Mouse (Mus musculus): ENCODE measurements at regions not wholly inside any gene's neighbourhood (a gene's known extent, or its start where the extent isn't known, plus 50 kb on each side); places are given as distances from the start of the nearest gene placed in this dataset.
"Not testable (repeated sequence)": the region's sequence is repeated elsewhere in the genome, so short reads cannot be mapped to it uniquely, and the experiment has no call there.

DNA sequence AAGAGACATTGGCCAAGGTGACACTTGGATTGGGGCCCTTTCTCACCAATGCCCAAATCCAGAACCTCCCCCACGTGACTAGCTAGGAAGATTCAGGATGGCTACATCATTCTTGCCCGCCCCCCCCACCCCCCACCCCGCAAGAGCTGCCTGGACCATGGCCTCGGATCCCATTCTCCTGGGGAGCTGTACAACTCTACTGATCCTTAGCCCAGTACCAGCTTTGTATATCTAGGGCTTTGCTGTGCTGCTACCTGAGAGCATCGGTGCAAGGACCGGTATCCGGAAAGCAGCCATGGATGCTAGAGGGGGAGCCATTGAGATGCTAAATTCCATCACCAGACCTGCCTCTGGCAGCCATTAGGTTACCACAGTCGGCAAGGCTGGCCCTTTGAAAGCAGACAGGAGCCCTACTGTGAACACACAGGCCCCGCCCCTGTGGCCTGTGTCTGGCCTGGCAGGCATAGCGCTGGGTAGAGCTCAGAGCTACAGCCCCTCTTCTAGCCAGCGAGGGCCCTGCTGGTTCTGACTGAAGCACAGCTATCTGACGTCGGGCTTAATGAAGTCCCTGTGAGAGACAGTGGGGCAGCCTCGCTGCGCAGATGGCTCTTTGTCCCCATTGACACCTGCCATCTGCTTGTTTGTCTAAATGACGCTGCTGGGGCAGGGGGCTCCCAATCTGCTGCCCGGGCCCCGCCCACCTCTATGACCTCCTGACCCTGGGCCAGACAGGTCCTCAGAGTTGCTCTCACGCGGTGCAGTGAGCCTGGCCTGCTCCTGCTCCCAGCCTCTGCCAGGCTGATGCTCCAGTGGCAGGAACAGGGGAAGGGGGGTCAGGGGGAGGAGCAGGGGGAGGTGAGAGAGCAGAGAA lies 128.9 kb downstream of the Dll1 start:
- DNase-seq (ENCODE audit: low spot score in 2 of 2), result no peak

DNA sequence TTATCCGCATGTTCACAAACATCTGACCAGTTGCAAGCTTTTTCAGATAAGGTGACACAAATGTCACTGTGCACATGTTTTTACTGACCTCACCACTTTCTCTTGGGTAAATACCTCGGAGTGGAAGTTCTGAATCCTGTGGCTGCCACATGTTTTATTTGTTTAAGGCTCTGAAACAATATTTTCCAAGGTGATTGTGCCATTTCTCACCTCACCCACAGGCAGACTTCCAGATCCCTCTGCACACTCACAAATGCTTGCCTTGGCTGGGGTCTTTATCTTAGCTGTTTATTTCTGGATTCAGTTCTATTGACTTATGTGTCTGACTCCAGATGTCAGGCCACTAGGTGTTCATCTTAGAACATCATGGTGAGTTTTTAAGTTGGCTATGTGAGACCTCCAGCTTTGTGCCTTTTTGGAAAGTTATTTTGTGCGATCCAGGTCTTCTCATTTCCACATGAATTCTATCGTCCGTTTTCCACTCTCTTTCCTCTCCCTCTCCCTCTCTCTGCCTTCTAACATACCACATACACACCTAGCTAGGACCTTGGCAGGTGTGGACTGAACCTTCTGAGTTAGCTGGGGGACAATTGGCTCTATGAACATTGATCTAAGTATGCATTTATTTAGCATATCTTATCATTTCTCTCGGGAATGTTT lies 133.6 kb downstream of the Dll1 start:
- DNase-seq (ENCODE audit: low spot score in 2 of 2), result no peak

DNA sequence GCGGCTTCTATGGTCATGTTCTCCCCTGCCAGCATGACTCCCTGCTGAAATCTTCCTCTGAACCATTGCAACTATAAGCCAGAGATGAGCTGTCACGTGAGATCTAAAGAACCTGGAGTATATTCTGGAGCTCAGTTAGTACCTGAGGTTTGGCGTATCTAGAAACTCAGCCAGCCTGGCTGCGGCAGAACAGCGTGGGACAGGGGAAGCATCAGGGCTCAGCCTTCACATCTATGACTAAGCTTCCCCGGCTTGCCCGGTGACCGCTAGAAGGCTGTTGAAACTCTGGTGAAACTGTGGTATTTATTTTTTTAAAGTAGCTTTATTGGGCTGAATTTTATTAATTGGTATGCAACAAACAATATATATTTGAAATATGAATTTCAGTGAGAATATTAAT lies 134.3 kb downstream of the Dll1 start:
- no peak for DNase-seq (ENCODE audit: low spot score in 2 of 2)

DNA sequence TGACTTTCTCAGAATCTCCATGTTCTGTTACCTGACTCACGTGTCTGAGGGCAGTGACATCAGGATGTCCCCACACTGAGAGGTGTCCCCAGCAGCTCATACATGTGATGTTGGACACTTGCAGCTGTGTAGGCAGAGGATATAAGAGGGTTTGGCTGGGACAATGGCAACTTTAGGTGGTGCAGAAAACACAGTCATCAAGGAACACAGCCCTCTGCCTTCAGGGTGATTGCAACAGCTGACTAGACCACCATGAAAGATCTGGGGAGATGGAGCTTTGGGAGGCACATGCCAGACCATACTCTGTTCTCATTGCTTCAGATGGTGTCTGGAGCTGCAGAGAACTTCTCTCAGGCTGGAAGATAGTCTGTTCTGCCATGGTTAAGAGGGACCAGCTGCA lies 135.2 kb downstream of the Dll1 start:
- DNase-seq (ENCODE audit: low spot score in 2 of 2), result no peak

DNA sequence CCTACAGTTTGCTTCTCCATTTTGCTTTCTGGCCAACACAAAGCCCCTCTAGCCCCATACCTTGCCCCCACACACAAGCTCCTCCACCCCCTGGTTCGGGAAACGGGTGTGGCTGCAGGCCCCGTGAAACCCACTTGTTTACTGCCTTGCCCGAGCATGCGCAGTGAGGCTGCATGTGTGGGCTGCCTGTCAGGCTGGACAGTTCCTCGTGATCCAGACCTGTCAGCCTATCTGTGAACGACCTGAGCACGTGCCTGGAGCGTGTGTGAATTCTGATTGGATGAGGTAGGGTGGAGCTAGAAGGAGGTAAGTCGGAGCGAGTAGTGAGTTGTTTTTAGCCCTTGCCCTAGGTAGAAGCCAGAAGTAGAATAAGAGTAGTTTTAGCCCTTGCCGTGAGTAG lies 136.0 kb downstream of the Dll1 start:
- not testable (repeated sequence) for DNase-seq (ENCODE audit: low spot score in 2 of 2)

DNA sequence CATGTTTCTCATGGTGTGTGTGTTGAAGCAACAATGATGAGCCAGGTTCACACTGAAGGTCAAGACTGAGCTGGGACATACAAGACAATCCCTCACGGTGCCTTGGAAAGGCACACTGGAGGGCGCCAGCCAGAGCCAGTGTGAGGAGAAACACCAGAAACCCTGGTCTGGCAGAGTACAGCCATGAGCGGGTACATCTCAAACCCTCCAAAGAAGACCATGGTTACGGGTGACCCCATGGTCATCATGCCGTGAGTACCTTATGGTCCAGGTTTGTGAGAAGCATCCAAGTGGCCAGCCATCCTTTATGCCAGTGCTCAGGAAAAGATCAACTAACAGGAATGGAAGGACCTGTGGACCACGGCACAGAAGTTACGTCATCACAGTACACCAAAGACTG lies 136.7 kb downstream of the Dll1 start:
- DNase-seq (ENCODE audit: low spot score in 2 of 2), result no peak

DNA sequence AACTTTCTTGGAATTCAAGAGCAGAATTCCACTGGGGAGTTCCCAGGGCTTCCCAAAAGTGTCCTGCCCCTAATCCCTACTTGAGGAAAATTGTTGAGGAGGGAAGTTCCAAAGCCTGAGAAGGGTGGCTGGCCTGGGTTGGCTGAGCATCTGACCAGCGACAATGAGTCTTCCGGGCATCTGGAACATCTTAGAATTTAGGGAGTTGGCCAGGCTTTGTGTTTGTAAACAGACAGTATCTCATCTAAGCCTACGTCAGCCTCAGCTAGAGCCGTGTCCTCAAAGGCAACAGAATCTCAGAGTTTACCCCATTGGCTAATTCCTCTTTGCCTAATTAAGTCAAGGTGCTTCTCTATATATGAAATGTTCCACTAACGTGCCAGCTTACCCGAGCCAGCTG lies 141.6 kb downstream of the Dll1 start:
- DNase-seq (ENCODE audit: low spot score in 2 of 2), result no peak

DNA sequence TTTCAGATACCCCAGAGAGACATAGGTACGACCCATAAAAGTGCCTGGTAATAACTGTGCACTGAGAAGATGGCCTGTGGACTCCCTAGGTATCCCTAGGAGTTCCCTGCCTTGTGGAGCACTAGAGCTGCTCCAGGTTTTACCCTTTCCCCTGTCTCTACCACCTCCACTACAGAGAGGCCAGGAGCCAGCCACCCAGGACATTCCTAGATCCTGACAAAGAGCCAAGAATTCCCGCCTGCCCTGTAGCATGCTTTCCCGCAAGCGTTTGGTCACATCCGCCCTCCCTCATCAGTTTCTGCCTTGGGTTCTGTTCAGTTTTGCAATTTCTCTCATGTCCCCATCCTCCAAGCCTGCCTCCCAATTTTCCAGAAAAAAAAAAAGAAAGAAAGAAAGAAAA lies 145.5 kb downstream of the Dll1 start:
- no peak for DNase-seq (ENCODE audit: low spot score in 2 of 2)

DNA sequence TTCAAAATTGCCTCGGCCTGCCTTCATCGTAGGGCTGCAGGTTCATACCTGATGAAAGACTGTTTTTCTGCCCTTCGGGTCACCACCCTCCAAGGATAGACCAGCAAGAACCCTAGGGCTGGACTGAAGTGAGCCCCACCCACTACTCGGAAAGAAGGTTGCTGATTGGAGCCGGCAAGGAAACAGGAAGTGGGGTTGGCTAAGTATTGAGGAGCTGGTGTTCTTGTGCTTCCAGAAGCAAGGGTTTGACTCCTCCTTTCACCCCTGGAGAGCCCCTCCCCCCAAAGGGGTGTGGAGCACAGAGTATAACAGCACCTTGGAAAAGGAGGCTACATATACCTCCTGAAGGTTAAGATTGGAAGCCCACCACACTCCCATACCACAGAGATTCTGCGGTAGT lies 147.5 kb downstream of the Dll1 start:
- no peak for DNase-seq (ENCODE audit: low spot score in 2 of 2)

DNA sequence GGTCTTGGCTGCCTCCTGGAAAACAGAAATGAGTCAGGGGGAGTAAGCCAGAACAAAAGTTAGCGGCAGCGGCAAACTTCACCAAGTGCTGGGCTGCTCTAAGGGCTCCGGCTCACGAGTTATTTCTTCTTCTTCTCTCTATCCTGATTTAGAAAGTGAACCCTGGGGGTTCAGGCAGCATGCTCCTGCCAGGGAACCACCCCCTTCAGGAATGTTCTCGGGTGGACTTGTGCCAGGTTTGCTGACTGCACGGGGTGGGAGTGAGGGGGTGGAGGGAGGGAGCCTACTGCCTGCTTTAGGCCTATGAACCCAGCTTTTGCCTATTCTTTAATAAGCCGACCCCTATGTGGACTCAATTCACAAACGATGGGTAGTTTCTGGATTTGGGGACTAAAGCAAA lies 148.6 kb downstream of the Dll1 start:
- DNase-seq (ENCODE audit: low spot score in 2 of 2), result no peak

DNA sequence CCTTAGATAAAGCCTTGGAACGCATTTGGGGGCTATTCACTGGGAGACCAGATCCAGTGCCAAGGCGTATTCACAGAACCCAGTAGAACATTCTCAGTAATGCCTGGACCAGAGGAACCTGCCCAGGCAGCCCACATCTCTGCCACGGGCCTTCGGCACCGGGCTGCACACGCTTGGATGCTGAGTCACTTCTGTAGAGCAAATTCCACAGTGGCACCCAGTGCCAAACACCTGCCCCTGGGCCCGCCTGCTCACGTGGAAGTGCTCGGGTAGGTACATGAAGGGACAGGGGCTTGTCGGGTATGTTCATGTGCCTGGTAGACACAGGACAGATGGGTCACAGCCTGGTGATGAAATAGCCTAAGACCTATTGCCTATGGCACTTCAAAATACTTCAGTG lies 152.8 kb downstream of the Dll1 start:
- no peak for DNase-seq (ENCODE audit: low spot score in 2 of 2)

DNA sequence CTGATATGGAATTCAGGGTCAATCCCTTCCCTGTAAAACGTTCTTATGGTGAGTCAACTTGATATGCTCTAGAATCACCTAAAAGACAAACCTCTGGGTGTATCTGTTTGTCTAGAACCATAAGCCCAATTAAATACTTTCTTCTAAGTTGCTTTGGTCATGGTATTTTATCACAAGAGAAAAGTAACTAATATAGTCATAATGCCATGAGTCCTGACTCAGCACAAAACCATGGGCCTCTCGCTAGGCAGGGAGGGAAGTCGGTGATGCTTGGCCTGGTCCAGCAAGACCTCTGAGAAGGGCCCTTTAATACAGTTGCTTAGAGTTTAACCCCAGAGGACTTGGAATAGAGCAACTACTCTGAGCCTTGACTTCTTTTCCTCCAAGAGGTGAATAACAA lies 153.7 kb downstream of the Dll1 start:
- no peak for DNase-seq (ENCODE audit: low spot score in 2 of 2)

DNA sequence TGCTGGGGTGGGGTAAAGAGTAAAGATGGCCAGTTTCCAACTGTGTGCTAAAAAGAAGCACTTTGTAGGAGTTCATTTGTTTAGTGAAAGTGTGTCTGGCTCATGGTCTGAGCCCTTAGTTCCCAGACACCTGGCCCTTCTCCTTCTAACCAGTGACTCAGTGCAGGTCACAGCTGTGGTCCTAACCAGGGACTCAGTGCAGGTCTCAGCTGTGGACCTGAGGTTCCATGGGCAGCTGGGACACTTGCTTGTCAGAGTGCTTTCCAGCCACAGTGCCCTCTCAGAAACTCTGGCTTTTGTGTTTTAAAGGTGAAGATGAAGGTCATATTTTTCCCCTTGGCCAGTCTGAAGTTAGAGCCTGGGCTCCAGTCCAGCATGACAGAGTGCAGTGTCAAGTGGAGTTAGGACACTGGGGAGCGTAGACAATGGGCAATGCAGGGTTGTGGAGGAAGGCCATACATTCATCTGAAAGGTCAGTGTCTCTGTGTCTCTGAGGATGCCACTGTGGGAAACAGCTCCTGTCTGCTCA lies 162.5 kb downstream of the Dll1 start:
- no peak for DNase-seq (ENCODE audit: low spot score in 2 of 2)

DNA sequence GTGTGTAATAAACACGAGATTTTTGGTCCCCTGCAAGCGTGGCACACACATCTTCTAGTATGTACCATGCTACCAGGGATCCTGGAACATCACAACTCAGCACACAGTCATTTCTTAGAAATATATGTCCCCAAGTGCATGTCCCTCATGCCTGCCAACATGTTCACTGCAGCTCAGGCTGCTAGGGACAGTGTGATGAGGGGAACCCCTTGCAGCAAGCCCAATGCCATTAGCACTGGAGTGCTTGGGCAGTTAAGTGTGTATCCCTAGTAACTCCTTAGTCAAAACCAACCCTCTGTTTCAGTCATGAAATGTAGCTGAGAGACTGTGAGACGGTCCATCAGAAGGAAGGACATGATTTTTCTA lies 167.5 kb upstream of the Gm3448 start:
- no peak for DNase-seq (ENCODE audit: low spot score in 2 of 2)

DNA sequence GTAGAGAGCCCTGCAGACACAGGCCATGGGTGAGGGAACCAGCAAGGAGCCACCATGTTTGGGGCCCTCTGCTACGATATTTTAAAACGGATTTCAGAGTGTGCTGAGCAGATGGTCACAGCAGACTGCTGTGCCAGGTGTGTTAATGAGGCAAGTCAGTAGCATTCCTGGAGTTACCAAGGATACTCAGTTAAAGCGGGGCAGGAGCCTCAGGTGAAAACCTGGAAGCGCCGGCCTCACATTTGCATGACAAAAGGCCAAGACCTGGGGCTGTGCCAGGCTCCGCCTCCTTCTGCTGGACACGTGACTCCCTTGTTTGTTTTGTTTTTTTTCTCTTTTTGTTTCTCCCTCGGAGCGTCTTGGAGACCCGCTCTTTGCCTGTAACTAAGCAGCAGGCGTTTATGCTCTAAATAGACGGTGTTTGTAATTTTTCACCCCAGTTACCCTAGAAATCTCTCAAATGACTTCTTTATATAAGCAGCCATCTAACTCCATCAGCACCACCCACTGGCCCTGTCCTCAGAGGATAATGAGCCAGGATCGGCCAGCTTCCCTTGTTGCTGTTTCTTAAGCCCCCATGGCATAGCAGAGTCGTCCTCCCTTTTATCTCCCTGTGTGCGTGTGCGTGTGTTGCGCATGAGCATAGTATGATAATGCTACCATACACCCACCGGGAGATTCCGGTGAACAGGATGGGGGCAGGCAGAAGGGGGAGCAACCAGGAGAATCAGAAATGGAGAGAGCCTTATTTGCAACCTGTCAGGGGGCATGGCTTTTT lies 166.9 kb upstream of the Gm3448 start:
- peak; percentile 48 to 65 for DNase-seq (ENCODE audit: low spot score in 2 of 2)

DNA sequence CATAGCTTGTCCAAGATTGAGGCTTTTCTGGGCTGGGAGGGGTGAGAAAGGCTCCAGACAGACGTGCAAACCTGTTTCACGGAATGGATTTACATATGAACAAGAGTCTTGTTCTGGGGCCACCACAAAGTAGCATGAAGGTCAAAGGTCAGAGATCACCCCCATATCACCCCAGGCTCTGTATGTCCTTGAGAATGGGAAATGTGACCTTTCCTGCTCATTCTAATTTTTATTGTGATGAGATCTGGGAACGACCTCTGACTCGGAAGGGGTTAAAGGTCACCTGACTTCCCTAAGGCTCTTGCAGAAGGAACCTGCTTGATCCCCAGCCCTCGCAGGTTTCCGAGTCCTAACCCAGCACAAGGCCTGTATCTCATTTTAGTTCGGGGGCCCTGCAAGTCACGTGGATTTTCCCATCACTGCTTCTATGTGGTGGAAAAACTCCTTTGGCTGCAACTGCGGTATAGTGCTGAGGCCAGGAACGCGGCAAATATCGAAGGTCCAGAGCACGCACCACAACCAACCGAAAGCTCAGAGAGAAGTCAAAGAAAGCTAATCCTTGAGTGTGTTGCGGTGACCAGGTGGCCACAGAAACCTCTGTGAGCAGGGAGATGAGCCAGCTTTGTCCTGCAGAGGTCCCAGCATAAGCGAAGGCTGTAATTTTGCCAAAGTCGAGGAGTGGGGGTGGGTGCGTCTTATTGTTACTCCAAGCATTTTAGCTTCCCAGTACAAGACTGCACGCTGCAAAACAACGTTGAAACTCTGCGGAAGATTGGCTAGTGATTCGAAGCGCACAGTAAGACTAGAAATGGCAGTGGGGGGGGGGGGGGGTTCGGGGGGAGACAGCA lies 166.1 kb upstream of the Gm3448 start:
- peak in 1 of 2 experiments; percentile 20 for DNase-seq (ENCODE audit: low spot score in 2 of 2)

DNA sequence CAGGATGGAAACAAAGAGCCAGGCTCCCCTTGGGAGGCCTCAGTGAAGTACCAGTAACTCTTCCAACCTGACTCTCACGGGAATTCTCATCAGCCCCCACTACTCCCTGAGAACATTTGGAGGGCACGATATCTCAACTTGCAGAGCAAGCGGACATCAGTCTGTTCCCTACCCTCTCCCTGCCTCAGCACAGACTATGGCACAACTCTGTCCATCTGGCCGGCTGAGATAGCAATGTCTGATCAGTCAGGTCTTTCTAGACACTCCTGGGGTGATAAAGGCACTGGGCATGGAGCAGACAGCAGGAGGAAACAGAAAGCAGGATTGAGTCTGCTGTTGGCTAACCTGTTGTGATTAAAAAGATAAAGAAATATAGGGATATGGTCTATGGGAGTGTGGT lies 164.5 kb upstream of the Gm3448 start:
- no peak for DNase-seq (ENCODE audit: low spot score in 2 of 2)

DNA sequence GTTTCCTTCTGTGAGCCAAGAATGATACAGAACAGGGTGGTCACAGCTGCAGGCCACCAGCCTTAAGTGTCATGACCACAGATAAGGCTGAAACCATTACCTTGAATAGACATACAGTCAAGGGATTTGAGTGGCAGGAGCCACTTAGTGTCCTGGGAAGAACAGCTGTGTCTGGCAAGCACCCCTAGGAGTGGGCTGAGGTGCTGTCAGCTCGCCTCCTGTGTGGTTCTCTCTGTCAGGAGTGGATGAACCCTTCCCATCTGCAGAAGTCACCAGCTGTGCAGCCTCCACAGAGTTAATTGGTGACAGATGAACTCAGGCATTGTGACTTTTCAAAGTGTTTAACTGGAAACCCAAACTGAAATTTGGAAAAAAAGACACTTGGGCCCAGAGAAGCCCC lies 163.2 kb upstream of the Gm3448 start:
- no peak for DNase-seq (ENCODE audit: low spot score in 2 of 2)

DNA sequence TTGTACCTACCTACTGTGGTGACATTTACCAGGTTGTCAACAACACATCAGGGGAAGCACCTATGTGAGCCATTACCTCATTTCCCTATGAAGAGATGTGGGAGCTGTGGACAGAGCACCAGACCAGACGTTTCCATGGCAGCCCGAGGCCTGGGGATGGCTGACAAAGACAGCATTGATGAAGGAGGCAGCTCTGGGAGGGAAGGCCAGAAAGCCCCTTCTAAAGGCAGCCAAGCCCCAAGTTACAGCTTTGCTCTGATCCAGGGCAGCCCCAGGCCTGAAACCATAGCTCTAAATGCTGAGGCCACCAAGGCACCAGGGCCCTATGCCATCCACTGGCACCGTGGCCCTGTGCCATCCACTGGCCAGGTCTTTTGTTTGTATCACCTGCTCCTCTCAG lies 157.9 kb upstream of the Gm3448 start:
- DNase-seq (ENCODE audit: low spot score in 2 of 2), result no peak

DNA sequence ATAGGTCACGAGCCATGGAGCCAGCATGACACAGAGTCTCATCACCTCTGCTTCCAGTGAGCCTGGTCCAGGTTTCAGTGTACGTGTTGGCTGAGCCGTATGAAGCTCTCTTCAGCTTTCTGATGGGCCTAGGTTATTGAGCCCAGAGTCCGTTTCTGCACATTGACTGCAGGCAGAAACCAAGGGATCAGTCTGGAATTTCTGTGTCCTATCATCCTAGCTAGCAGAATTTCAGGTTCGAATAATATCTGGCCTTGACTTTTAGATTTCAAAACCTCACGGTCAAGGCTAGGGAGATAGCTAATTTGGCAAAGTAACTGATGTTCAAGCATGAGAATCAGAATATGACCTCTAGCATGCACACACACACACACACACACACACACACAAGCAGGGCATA lies 156.0 kb upstream of the Gm3448 start:
- no peak for DNase-seq (ENCODE audit: low spot score in 2 of 2)

DNA sequence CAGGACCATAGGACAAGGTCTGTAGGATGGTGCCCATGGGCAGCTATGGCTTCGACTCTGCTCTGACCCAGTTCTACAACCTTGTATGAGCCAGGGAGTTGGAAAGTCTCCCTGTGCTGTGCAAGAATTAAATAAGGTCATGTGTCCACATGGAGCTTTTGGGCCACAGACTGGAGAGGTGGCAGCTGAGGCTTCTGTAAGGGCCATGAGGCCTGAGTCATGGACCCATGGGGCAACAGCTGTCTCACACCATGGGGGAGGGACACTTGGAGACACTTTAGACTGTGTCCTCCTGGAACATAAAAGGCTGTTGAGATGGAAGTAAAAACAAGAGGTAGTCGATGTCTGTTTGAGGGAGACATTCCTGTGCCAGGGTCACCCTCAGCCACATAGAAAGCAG lies 154.5 kb upstream of the Gm3448 start:
- no peak for DNase-seq (ENCODE audit: low spot score in 2 of 2)
